Mouse (Mus musculus) large intestine, adult 2 months (tissue): ENCODE data around the gene Snapin. TPM values are rescaled to one million over a fixed set of nuclear protein-coding genes. Genes with fewer than 3 reads are reported as not detected.

ENCODE experiments used
- DNase-seq: peaks from one replicate; pipeline ENCODE4 v3.0.0-alpha.2; 2012; ENCODE audit warnings: low read depth, low spot score
- WGBS: fragments of 180-500 bp; shearing (Covaris S2); methylation state at CpG from one replicate; pipeline ENCODE4 v1.1.7; 2018; 5-methylcytosine and 5-hydroxymethylcytosine counted together
- polyA plus RNA-seq: library from polyadenylated mRNA; depleted of rRNA; stranded (reverse); fragments of >200 nt; gene quantifications from 2 replicates; pipeline ENCODE4 v1.2.3, GENCODE M21; 2012

Snapin gene
- polyA plus RNA-seq, 1 experiment: 13.6 TPM

DNA sequence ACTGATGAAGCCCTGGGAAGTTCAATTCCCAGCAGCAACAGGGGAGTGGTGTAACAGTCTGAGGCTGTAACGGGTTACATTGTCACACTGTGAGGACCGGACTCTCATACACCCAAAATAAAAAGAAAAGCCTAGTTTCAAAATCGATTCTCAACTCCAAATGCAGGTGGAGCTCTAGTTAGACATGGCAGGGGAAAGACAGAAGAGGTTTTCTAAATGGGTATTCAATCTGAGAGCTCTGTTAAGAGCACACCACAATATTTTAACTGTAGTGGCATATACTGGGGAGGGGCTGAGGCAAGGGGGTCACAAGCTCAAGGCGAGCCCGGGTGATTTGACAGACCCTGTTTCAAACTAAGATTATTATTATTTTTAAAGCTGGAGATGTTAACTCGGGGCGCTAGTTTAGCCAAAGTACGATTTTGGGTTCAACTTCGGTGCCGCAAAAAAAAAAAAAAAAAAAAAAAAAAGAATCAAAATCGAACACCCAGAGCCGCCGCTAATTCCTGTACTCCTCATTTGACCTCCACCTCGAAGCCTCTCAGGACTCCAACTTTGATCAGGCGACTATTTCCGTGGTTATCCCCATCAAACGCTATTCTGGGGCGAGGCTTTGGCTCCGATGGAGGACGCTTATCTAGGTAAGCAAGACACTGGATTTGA, 17.6 kb upstream of the Snapin start:
- DNase-seq: no peak
- under 1% methylated on average over 20 of the region's 20 CpGs for WGBS

DNA sequence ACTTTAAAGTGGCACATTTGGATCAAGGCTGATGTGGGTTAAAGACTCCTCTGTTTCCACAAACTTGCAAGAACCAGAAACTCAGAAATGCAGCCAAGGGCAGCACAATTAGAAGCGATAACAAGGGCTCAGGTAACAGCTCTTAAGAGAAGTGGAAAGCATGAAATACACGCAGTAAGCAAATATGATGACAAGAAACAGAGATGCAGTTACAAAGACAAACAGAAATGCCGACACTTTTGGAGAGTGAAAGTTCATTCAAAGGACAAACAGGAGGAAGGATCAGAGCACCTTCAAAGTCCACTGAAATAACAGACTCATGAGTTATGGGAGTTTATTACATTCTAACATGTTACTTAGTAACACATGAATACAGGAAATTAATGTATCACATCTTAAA, 15.5 kb upstream of the Snapin start:
- 25% methylated on average over 3 of the region's 3 CpGs for WGBS

DNA sequence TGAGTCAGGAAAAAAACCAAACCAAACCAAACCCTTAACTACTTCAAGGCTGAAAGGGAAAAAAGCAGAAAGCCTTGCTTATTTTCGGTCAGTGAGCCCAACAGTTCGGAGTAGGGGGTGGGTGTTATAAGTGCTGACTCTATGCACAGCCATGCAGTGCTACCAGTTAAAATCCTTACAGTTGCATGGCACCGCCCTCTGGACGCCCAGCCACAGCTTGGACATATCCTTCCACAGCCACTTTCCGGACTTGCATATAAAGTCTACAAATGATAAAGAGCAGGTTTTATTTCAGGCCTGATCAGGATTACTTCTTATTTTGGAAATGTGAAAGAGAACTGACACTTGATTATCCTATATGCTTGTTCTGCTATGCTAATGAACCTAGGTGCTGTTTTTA, 14.4 kb upstream of the Snapin start:
- 90% methylated on average over 5 of the region's 5 CpGs for WGBS
- DNase-seq: no peak

More for the DNA sequence above, 15.5 kb upstream of the Snapin start:
- DNase-seq: no peak

DNA sequence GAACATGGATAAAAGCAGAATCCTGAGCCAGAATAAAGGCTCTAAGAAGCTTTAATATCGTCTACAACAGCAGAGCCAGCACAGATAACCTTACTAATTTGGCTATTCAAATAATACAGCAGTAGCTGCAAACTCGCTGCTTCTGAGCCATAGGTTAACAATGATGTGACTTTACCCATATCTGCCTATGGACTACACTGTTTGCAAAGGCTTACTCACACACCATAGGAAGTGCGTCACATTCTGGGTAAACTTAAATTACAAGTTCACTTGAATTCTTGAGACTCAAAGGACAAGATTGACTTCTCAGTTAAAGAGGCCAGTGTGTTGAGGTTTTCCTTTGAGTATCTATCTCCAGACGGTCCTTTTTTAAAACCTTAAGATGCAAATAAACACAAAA, 12.6 kb upstream of the Snapin start:
- WGBS: 72% methylated on average over 4 of the region's 4 CpGs
- no peak for DNase-seq

DNA sequence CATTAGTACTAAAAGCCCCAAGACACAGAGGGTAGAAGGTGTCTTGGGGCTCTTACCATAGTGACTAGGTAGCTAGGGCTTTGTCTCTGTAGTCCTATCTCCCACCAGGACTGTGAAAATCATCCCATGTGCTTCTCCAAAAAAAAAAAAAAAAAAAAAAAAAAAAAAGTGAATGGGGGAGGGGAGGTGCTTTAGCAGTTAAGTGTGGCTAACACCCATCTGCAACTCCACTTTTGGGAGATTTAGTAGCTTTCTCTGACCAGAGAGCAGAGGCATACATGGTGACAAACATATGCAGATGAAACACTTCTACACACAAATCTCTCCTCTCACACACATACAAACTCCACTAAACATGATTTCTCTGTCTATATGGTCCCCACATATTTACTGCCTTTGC, 6.8 kb upstream of the Snapin start:
- DNase-seq: no peak

DNA sequence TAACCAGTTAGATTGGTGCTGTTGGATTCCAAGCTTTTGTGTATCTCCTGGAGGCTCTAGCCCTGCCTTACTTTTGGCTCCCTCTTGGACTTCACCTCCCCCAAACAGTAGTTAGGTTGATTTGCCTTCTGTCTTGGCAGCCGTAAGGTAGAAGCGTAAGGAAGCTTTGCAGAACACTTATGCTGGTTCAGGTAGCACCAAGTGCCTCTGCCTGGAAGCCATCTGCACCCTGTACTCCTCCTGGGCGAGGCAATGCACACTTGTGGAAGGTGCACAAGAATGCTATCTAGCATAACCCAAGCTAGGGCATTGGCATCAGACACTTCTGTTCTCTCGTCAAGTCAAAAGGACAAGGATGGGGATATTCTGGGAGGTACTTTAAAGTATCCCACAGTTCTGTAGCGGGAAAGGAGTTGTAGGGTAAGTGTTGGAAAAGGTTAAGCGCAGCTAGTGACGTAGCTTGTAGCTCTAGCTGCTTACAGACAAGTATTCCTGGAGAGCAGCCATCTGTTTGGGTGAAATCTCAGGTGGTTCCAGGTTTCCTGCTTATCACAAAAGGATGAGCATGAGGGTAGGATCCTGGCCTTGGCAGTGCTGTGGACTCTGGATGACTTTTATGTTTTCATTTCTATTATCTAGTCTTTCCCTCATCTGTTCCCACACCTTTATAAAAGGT, 5.2 kb upstream of the Snapin start:
- 87% methylated on average over 7 of the region's 7 CpGs for WGBS
- no peak for DNase-seq

DNA sequence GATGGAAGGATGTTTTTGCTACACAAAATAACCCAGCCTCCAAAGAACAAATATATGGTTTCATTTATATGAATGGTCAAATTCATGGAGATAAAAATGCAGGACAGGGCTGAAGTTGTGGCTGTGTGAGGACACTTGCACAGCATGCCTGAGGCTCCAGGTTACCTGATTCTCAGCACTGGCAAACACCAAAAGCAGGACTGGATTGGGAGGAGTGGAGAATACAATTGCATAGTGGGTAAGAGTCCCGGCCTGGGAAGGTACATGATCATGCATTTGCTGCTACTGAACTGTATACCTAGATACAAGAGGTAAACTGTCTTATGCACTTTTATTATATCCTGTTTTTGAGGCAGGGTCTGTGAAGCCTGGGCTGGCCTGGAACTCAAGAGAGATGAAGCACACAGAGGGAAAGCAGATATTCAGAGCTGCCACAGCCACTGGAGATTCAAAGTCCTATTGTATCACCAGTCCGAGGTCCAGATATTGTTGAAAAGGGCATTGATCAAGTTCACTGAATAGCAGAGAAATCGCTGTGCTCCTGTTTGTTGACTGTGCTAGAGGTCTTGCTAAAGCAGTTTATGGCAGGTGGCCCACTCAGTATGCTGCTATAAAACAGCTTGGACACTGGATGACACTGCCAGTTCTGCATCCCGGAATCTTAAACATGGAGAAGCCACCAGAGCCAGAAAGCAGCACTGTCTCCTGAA, 3.2 kb upstream of the Snapin start:
- WGBS: 40% methylated on average over 4 of the region's 4 CpGs

DNA sequence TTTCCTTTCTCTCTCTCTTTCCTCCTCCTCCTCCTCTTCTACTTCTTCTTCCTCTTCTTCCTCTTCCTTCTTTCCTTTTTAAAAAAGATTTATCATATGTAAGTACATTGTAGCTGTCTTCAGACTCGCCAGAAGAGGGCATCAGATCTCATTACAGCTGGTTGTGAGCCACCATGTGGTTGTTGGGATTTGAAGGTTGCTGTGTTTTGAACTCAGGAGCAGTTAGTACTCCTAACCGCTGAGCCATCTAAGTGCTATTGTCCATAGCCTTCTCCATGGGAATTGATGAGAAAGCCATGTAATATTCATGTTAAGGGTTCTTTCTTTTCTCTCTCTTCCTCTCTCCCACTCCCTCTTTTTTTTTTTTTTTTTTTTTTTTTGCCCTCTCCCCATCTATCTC, 517 bp upstream of the Snapin start:
- no peak for DNase-seq
- 26% methylated on average over 2 of the region's 2 CpGs for WGBS

More for the DNA sequence above, 3.2 kb upstream of the Snapin start:
- no peak for DNase-seq

DNA sequence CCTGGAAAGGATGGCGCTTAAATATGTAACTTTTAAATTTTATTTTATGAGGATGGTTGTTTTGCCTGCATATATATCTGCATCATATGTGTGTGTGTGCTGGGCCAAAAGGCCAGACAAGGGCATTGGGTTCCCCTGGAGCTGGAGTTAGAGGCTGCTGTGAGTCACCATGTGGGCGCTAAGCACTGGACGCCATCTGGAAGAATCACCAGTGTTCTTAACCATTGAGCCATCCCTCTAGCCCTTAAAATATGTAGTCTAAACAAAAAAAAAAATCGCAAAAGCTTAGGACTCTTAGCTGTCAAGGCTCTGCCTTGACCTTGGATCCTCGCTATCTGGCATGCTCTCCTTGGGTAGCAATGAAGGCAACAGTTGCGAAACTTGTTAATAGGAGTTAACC, 2.3 kb downstream of the Snapin start:
- no peak for DNase-seq
- WGBS: 74% methylated on average over 6 of the region's 6 CpGs

DNA sequence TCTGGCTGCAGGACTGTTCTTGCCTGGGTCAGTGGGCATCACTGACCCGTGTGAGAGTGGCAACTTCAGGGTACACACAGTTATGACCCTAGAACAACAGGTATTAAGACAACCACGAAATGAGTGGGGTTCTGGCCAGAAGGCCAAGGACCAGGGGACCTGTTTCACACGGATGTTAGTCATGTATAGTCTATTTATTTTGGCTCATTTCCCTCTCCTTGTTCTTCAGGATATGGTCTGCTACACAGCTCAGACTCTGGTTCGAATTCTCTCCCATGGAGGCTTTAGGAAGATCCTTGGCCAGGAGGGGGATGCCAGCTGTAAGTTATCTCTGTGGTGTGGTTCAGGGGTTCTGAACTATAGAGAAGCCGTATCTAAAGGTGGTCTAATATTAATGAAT, 3.8 kb downstream of the Snapin start:
- DNase-seq: no peak
- WGBS: 39% methylated on average over 5 of the region's 5 CpGs

DNA sequence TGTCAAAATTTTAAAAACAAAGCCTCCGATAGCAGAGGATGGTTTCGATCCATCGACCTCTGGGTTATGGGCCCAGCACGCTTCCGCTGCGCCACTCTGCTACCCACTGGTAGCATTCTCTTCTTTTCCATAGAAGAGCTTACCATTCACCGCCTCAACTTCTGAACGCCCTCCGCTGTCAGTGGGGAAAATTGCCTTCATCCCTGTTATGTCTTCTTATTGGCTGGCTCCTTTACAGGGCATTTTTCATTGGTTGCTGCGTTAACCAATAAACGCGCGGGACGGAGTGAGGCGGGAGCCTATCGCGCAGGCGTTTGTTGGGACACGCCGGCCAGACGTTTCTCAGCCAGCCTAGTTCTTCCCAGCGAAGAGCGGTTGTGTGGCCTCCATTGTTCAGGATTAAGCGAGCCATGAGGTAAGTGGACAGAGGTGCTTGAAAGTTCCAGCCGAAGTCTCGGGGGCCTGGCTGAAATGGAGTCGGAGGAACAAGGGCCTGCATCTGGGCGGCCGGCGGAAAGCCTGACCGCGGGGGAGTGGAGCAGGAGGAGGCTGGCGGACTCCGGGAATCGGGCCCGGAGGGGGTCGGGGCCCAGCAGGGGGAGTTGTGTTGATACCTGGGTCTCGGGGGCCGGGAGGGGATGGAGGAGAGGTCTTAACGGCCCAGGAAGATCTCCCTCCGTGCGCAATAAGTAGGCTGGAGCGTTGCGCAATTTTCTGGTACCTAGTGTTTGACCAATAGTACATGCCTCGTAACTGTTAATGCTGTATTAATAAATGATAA, 14.8 kb downstream of the Snapin start, which contains the start of gene Ilf2:
Gene Ilf2 (plus strand): TSS at position 296 of the 781 bp plus-strand sequence.
- under 1% methylated on average over 45 of the region's 45 CpGs for WGBS
- DNase-seq: peak; percentile 94

DNA sequence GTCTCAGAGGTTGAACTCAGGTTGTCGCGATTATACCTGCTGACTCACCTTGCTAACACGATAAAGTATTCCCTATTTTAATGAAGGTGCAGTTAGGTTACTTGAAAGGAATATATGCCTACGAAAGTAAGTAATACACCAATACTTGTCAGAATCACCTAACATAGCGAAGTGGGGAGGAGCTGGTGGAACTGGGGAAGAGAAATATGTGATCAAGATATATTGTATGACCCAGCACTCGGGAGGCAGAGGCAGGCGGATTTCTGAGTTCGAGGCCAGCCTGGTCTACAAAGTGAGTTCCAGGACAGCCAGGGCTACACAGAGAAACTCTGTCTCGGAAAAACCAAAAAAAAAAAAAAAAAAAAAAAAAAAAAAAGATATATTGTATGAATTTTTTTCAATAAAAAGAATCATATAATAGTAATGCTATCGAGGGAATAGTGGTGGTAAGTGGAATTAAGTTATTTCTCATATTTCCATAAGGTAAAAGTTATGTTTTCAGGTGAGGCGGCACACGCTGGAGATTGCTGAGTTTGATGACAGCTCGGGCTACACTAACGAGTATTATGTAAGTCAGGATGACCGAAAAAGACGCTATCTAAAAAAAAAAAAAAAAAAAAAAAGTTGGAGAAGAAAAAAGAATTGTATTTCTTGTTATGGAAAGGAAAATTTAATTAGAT, 15.5 kb downstream of the Snapin start:
- DNase-seq: no peak
- 23% methylated on average over 16 of the region's 16 CpGs for WGBS

DNA sequence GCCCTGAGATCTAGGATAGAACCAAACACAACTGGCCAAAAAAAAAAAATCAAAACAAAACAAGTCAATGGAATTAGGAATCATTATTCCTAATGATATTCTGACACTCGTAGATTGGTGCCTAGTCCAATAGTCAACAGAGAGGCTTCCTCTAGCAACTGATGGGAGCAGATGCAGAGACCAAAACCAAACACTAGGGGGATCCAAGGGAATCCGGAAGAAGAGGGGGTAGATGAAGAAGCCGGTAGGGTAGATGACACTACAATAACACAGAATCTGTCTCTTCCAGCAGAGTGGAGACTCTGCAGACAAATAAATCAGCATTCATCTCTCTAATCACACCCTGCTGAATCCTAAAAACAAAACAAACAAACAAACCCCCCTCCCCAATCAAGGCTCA, 18.6 kb downstream of the Snapin start:
- WGBS: 9% methylated on average over 3 of the region's 3 CpGs

DNA sequence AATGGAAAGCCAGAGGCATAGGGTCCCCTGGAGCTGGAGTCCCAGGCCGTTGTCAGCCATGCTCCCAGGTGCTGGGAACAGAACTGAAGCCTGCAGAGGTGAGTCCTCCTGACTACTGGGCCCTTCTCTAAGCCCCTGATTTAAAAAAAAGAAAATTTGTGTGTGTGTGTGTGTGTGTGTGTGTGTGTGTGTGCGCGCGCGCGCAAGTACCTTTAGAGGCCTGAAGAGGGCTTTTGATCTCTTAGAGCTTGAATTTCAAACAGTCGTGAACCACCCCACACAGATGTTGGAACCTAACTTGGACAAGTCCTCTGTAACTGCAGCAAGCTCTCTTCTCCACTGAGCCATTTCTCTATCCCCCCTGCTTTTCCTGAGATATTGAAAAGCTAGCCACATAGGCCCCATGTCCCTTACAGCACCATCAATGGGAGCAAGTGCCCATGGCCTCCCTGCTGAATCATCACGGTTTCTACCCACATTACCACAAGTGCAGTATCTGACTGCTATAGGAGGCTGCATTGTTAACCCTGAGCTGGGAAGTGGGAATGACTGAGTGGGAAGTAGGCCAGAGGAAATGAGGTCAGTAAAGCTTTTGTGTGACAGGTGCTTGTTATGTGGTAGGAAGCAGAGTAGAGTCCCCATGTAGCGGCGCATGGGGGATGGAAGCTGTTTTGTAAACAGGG, 23.1 kb downstream of the Snapin start:
- DNase-seq: no peak
- 95% methylated on average over 10 of the region's 10 CpGs for whole genome bisulfite sequencing

More for the DNA sequence above, 18.6 kb downstream of the Snapin start:
- no peak for DNase-seq

DNA sequence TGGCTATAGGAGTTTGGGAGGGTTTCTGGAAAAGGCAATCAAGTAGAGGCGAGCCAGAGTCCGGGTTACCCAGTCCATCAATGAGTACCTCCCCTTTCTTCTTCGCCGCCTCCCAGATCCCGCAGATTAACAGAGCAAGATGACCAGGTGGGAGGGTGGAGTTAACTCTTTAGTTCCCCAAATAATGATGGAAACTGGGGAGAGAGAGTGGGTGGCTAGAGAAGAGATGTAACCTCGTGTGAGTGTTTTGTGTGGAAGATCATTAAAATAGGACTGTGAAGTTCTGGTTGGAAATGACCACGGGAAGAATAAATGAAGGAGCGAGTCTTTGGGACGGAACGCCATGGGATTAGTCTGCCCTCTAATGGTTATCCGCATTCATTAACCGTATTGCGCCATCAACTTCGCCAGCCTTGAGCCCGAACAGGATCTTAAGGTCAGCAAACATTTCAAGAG, 24.5 kb downstream of the Snapin start:
- WGBS: 0% methylated on average over 15 of the region's 15 CpGs
- DNase-seq: no peak

DNA sequence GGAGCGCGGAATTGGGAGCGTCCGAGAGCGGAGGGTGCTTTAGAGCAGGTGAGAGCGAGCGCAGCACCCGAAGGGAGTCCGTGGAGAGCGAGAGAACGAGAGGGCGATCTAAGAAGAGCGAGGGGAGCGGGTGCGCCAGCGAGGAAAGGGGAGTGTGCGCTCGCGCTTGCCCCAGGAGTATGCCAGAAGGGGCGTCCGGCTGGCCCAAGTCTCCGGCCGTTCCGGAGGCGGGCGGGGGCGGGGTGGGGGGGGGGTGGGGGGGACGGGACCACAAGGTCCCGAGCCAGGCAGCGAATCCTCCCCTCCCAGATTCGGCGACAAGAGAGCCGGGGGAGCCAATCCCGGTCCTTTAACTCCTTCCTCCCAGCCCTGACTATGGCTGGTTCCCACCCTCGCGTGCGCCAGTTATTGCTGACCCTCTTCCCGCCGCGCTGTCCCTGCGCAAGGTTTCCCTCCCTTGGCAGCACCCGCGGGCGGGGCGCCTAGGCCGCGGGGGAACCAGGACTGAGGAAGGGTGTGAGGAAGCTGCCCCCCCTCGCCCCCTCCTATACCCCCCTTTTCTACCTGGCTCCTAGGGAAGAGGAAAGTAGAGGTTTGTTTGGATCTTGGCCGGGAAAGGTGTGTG, 25.0 kb downstream of the Snapin start, which contains the start of gene Npr1:
Gene Npr1 (minus strand): TSS at position 181 of the 625 bp plus-strand sequence.
- DNase-seq: no peak
- 2% methylated on average over 43 of the region's 49 CpGs for WGBS

DNA sequence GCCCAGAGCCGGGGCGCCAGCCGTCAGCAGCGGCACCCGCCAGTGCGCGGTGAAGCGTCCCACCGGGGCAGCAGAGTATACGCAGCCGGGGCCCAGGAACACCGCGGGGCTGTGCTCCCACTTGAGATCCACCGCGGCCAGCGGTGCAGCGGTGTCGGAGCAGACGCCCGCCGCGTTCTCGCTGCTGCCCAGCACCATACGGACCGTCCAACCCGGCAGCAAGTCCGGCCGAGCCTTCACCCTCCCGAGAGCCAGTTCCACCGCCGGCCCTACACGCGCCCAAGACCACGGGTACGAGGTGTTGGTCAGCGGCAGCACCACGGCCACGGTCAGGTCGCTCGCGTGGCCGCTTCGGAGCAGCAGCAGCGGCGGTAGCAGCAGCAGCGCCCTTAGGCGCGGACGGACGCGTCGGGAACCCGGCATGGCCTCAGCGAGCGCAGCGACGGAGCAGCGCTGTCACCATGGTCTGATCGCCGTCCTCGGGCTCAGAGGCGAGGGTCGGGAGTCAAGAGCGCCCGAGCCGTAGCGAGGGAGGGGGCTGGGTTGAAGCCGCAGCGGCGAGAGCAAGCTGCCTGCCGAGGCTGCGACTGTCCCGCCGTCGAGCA, 25.6 kb downstream of the Snapin start:
- WGBS: 1% methylated on average over 75 of the region's 75 CpGs

DNA sequence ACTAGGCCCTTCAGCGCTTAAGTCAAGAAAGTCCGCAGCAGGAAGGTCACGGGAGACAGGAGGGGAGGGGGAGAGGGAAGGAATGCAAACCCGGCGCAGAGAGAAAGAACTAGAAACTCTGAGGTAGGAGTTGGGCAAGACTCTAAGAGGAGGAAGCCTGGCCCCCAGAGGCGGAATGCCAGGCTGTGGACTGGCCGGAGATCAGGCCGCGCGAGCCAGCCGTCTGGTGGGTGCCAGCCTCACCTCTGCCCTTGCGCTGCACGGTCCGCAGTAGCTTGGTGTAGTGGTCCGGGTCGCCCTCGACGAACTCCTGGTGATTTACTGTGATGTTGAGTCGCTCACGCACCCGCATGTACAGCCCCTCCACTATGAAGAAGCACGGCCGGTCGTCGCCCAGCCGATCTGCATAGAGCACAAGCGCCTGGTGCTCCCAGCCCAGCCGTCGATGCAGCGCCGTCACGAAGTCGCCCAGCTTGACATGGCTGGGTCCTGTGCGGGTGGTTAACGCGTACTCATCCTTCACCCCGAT, 26.2 kb downstream of the Snapin start:
- 41% methylated on average over 37 of the region's 37 CpGs for WGBS
- DNase-seq: no peak

More for the DNA sequence above, 25.6 kb downstream of the Snapin start:
- no peak for DNase-seq
